Mouse (Mus musculus) liver, embryonic 14.5 days (tissue): ENCODE results near the gene Phf1. TPM values are rescaled to one million over a fixed set of nuclear protein-coding genes. Genes with fewer than 3 reads are reported as not detected.
A peak's percentile ranks its signal among the peaks of the same experiment; 100 is the strongest.

Experiments used
- ATAC-seq: fragments of 200-750 bp; cut with Nextera tagmentation; 2 replicates; pipeline ENCODE4 v1.8.0; 2017; ENCODE audit warnings: moderate number of reproducible peaks, mild to moderate bottlenecking, moderate library complexity; ENCODE audit not compliant: insufficient read depth
- DNase-seq, 3 experiments: peaks; one replicate each; pipeline ENCODE4 v3.0.0-alpha.2; 2012 to 2013; ENCODE audit warnings: low read depth in 3 of 3, low spot score in 3 of 3
- H3K27ac ChIP-seq: fragments of 300-500 bp; sonication (generic); 2 replicates; pipeline ENCODE4 v1.5.1; 2014; ENCODE audit warnings: moderate library complexity, mild to moderate bottlenecking, control low read depth, inconsistent platforms
- H3K27me3 ChIP-seq: fragments of 300-500 bp; sonication (generic); 2 replicates; pipeline ENCODE4 v1.6.1; 2014; ENCODE audit warnings: mild to moderate bottlenecking, low read length, moderate library complexity; ENCODE audit not compliant: control insufficient read depth, insufficient read depth
- H3K36me3 ChIP-seq: fragments of 300-500 bp; sonication (generic); replicated peaks from 2 replicates; pipeline ENCODE4 v1.6.1; 2014; ENCODE audit warnings: low read depth; ENCODE audit not compliant: control insufficient read depth, insufficient read depth
- H3K4me1 ChIP-seq, 2 experiments: fragments of 200-500 bp in 1 of 2; fragments of 300-500 bp in 1 of 2; sonication (generic) in 1 of 2; replicated peaks; 2 replicates each; pipeline ENCODE4 v1.6.1; 2012 to 2014; ENCODE audit warnings: antibody characterized with exemption in 1 of 2, inconsistent platforms in 1 of 2, low read length in 1 of 2; ENCODE audit not compliant: control insufficient read depth in 2 of 2, insufficient read depth in 2 of 2
- H3K4me2 ChIP-seq: fragments of 300-500 bp; sonication (generic); 2 replicates; pipeline ENCODE4 v1.6.1; 2014; ENCODE audit warnings: low read depth, mild to moderate bottlenecking, control low read depth, moderate library complexity
- H3K4me3 ChIP-seq, 2 experiments: fragments of 200-500 bp in 1 of 2; fragments of 300-500 bp in 1 of 2; sonication (generic) in 1 of 2; 2 replicates each; pipeline ENCODE4 v1.5.1; 2012 to 2014; ENCODE audit warnings: low read depth in 2 of 2, low read length in 2 of 2, mild to moderate bottlenecking in 2 of 2, control low read depth in 1 of 2, inconsistent platforms in 1 of 2, moderate library complexity in 1 of 2; ENCODE audit not compliant: insufficient read depth in 1 of 2
- H3K9ac ChIP-seq: fragments of 300-500 bp; sonication (generic); replicated peaks from 2 replicates; pipeline ENCODE4 v1.6.1; 2014; ENCODE audit warnings: mild to moderate bottlenecking, control low read depth, moderate library complexity
- H3K9me3 ChIP-seq: fragments of 300-500 bp; sonication (generic); 2 replicates; pipeline ENCODE4 v1.6.1; 2016; ENCODE audit warnings: low read length, mixed read lengths; ENCODE audit not compliant: control insufficient read depth
- CTCF ChIP-seq: IDR thresholded peaks from 2 replicates; pipeline ENCODE4 v1.5.1; 2016; ENCODE audit warnings: antibody characterized with exemption, low read depth, control low read depth
- EP300 ChIP-seq: IDR thresholded peaks from 2 replicates; pipeline ENCODE4 v1.6.1; 2016; ENCODE audit warnings: antibody characterized with exemption, low read depth
- WGBS: fragments of 180-500 bp; shearing (Covaris S2); extraction: QIAGEN DNeasy Blood & Tissue Kit; methylation state at CpG from one replicate; pipeline ENCODE4 v1.1.7; 2014; ENCODE audit not compliant: insufficient replicate concordance; 5-methylcytosine and 5-hydroxymethylcytosine counted together
- polyA plus RNA-seq, 2 experiments: library from polyadenylated mRNA; depleted of rRNA in 1 of 2; stranded (reverse) in 1 of 2; unstranded in 1 of 2; fragments of >200 nt; fragmentation: Nextera tagmentation in 1 of 2; extraction: Ambion mirVana in 1 of 2; gene quantifications; 2 replicates each; pipeline versions ENCODE4 v1.2.1 to v1.2.3; 2012 to 2014

Phf1 gene
- polyA plus RNA-seq (2012; rRNA removed) (6.3 and 6.4 TPM in 2 replicates), polyA plus RNA-seq (2014; fragmentation: Nextera tagmentation; extraction: Ambion mirVana) (0.94 and 1.7 TPM in 2 replicates)

- TF ChIP-seq CTCF (no peak; the same call in 1 of the 2 replicates), EP300 (no peak)
- ATAC-seq: peak; percentile 92
- Histone ChIP-seq H3K4me1 (peaks cover 8% of the 10 kb centered on the region in 2 experiments; a peak in 3 of 4 replicates), H3K27ac (peak within 1 kb of the TSS; percentile 20), H3K27me3 (no peaks in the 10 kb centered on the region), H3K4me2 (peak within 1 kb of the TSS; percentile 94), H3K9me3 (no peaks in the 10 kb centered on the region), H3K36me3 (peaks cover 28% of the 10 kb centered on the region), H3K9ac (peak within 1 kb of the TSS; percentile 66), H3K4me3 (peak within 1 kb of the TSS; percentile 64 to 67)
- WGBS: under 1% methylated on average over 43 of the region's 43 CpGs
- peak; percentile 80 to 85 (median 82) for DNase-seq
Measured at GRCm38 (mm10) chr17:26932839-26933398, at the start of gene Phf1. Gene Phf1 (plus strand): TSS chr17:26933052.

- H3K36me3 ChIP-seq: no peaks in the 10 kb centered on the region
- no peak overlapping the region for H3K4me3 ChIP-seq
- no peak for ATAC-seq
- no peak overlapping the region for H3K9ac ChIP-seq
- DNase-seq: no peak
- TF ChIP-seq CTCF (no peak), EP300 (no peak)
- whole genome bisulfite sequencing: 71% methylated on average over 6 of the region's 6 CpGs
- H3K4me1 ChIP-seq: peaks cover 9 to 19% of the 10 kb centered on the region in 2 experiments; a peak in 3 of 4 replicates
- H3K27me3 ChIP-seq: no peaks in the 10 kb centered on the region
- no peaks in the 10 kb centered on the region; the same call in 1 of the 2 replicates for H3K9me3 ChIP-seq
- no peak overlapping the region for H3K27ac ChIP-seq
- no peak overlapping the region for H3K4me2 ChIP-seq
Measured at GRCm38 (mm10) chr17:26883585-26883984, 49.3 kb upstream of the Phf1 start.

- ATAC-seq: peak; percentile 85
- peak overlapping the region; percentile 92 for H3K4me2 ChIP-seq
- peak overlapping the region; percentile 57 for H3K9ac ChIP-seq
- TF ChIP-seq CTCF (peak; percentile 85), EP300 (no peak)
- WGBS: 9% methylated on average over 25 of the region's 25 CpGs
- peaks cover 9 to 19% of the 10 kb centered on the region in 2 experiments; a peak in 3 of 4 replicates for H3K4me1 ChIP-seq
- no peaks in the 10 kb centered on the region for H3K9me3 ChIP-seq
- H3K27ac ChIP-seq: peak overlapping the region; percentile 42
- H3K36me3 ChIP-seq: no peaks in the 10 kb centered on the region
- peak overlapping the region; percentile 64 to 66 for H3K4me3 ChIP-seq
- DNase-seq: peak; percentile 82 to 84 (median 83)
- no peaks in the 10 kb centered on the region for H3K27me3 ChIP-seq
Measured at GRCm38 (mm10) chr17:26884995-26885926, 47.6 kb upstream of the Phf1 start.

DNA sequence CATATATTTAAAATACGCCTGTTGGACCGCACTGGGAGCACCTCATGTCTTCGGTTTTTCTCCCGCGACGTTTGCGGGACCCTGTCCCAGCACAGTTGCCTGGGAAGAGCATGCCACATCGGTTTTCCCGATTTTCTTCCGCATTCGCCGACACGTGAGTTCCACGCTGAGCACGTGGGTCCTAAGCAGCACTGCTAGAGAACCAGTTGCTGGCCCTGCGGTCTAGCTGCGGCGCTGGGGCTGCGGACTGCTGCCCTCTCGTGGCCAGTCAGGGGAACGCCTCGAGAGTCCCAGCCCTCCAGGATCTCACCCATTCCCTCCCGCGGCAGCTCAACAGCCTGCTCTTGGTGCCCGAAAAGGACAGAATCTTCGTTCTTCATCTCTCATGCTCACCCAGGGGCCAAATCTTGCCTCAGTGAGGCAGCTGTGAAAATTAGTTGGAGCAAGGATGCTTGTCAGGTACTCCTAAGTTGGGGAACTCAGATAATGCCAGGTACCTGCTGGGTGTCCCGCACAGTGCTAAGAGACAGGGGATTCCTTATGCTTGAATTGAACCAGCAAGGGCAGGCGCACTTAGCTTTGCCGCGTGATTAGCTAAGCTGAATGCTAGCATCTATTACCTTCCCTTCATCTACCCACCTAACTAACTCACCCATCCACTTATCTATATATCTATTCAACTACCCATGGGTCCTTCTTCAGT lies 46.7 kb upstream of the Phf1 start:
- TF ChIP-seq CTCF: peak; percentile 100
- no peak for TF ChIP-seq EP300
- 8% methylated on average over 30 of the region's 30 CpGs for WGBS
- Histone ChIP-seq H3K4me1 (peaks cover 9 to 19% of the 10 kb centered on the region in 2 experiments; a peak in 3 of 4 replicates), H3K9ac (peak overlapping the region; percentile 57), H3K36me3 (no peaks in the 10 kb centered on the region), H3K4me2 (peak overlapping the region; percentile 92), H3K9me3 (no peaks in the 10 kb centered on the region), H3K27me3 (no peaks in the 10 kb centered on the region), H3K4me3 (peak overlapping the region; percentile 64 to 71), H3K27ac (no peak overlapping the region)
- DNase-seq (peak; percentile 54 to 63 (median 57)), ATAC-seq (peak; percentile 72)
